Mouse (Mus musculus) kidney, embryonic 16.5 days (tissue): ENCODE data around the gene Tmem33. TPM values are rescaled to one million over a fixed set of nuclear protein-coding genes. Genes with fewer than 3 reads are reported as not detected.
A peak's percentile ranks its signal among the peaks of the same experiment; 100 is the strongest.

Source experiments
- ATAC-seq: fragments of 200-750 bp; cut with Nextera tagmentation; 2 replicates; pipeline ENCODE4 v1.8.0; 2017; ENCODE audit warnings: moderate TSS enrichment; ENCODE audit not compliant: low FRiP score, low TSS enrichment
- H3K27ac ChIP-seq: fragments of 300-500 bp; sonication (generic); 2 replicates; pipeline ENCODE4 v1.5.1; 2014; ENCODE audit warnings: low read length
- H3K27me3 ChIP-seq: fragments of 300-500 bp; sonication (generic); 2 replicates; pipeline ENCODE4 v1.6.1; 2014; ENCODE audit warnings: low read length, control low read depth, mixed read lengths; ENCODE audit not compliant: insufficient read depth
- H3K36me3 ChIP-seq: fragments of 300-500 bp; sonication (generic); 2 replicates; pipeline ENCODE4 v1.6.1; 2014; ENCODE audit warnings: low read length, control low read depth, mixed read lengths; ENCODE audit not compliant: insufficient read depth
- H3K4me1 ChIP-seq: fragments of 300-500 bp; sonication (generic); 2 replicates; pipeline ENCODE4 v1.6.1; 2014; ENCODE audit warnings: low read length, control low read depth, mixed read lengths; ENCODE audit not compliant: insufficient read depth
- H3K4me2 ChIP-seq: fragments of 300-500 bp; sonication (generic); replicated peaks from 2 replicates; pipeline ENCODE4 v1.6.1; 2014; ENCODE audit warnings: low read depth, low read length
- H3K4me3 ChIP-seq: fragments of 300-500 bp; sonication (generic); 2 replicates; pipeline ENCODE4 v1.5.1; 2014; ENCODE audit warnings: mild to moderate bottlenecking, low read length
- H3K9ac ChIP-seq: fragments of 300-500 bp; sonication (generic); replicated peaks from 2 replicates; pipeline ENCODE4 v1.6.1; 2014; ENCODE audit warnings: low read length
- H3K9me3 ChIP-seq: fragments of 300-500 bp; sonication (generic); 2 replicates; pipeline ENCODE4 v1.6.1; 2016; ENCODE audit warnings: low read length, control low read depth
- WGBS: fragments of 180-500 bp; shearing (Covaris S2); extraction: QIAGEN DNeasy Blood & Tissue Kit; methylation state at CpG from one replicate; pipeline ENCODE4 v1.1.7; 2014; 5-methylcytosine and 5-hydroxymethylcytosine counted together
- polyA plus RNA-seq: library from polyadenylated mRNA; unstranded; fragments of >200 nt; fragmentation: Nextera tagmentation; extraction: Ambion mirVana; gene quantifications from 2 replicates; pipeline ENCODE4 v1.2.1, GENCODE M21; 2015

Tmem33 gene
- polyA plus RNA-seq, 1 experiment from 2014 or later, result 113 TPM

DNA sequence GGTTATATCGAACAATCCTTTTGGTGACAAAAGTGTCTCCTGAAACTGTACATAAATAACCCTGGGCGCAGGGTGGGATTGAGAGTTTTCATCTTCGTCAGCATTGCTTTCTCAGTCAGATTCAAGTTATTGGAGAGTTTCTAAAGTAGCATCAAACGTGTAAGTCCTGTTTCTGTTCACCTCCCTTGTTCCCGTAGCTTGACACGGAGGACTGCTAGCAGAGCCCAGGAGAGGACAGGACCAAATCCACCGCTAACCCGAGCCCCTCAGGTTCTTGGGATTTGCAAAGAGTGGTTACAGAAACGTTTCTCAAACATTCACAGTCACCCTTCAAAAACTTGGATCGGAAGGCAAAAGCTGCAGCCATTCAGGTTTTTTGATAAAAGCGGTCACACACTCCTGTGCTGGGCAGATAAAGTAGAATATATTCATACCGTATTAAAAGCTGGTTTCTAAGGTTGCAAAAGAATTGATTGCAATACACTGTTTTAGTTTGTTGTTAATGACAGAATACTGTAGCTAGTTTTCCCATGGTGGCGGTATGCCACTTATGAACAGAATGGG is 47.4 kb downstream of the Tmem33 start:
- H3K4me3 ChIP-seq, result peak overlapping the region; percentile 99
- peaks cover 11% of the 10 kb centered on the region for H3K4me1 ChIP-seq
- no peaks in the 10 kb centered on the region for H3K36me3 ChIP-seq
- WGBS, result 27% methylated on average over 13 of the region's 13 CpGs
- no peaks in the 10 kb centered on the region for H3K27me3 ChIP-seq
- H3K9me3 ChIP-seq, result no peaks in the 10 kb centered on the region
- peak overlapping the region; percentile 64 for H3K4me2 ChIP-seq
- H3K9ac ChIP-seq, result peak overlapping the region; percentile 96
- ATAC-seq, result no peak
- H3K27ac ChIP-seq, result no peak overlapping the region

DNA sequence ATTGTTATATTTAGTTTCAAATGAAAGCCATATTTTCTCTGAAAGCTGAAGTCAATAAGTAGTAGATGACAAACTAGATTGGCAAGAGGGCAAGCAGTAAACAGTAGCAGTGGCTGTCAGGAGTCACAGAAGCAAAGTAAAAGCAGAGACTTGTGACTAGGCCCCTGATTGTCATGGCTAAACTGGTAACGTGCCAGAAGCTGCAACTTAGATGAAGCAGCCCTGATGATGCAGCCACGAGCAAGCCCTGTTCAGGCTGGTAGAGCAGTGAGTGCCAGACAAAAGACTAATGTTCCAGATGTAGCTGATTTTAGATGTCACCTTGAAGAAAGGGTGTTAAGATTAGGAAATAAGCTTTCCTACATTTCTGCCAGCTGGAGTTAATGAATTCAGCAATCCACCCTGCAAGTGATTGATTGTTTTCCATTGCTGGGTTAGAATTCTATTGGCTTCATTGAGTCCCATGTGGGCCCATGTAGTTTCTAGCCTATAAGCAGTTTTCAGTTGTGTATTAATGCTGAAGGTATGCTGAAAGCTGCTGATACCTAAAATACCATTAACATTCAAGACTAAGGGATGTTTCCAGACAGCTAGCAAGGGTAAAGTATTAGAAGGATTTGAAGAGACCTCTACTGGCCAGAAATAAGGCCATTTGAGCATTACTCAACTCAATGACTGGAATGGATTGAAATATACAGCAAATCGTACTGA is 51.6 kb downstream of the Tmem33 start:
- 82% methylated on average over 3 of the region's 3 CpGs for WGBS
- no peak for ATAC-seq
- H3K36me3 ChIP-seq, result 0 out of 2 replicates have a peak, but pooled peaks cover 2% of the 10 kb centered on the region

DNA sequence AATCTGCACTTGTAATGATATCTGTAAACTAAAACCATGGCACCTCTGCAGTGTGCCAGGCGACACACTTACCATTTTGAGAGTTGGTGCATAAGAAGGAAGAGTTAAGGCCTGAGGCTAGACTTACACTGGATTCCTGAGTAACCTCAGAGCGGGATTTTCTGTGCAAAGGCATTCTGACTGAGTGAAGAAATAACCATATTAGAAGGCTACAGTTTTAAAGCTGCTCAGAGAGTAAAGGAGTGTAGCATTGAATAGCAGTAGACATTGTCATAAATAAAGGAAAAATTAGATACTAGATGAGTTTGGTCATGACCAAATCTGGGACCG is 52.1 kb downstream of the Tmem33 start:
- Histone ChIP-seq H3K4me2 (no peak overlapping the region), H3K9ac (no peak overlapping the region), H3K27me3 (no peaks in the 10 kb centered on the region), H3K4me3 (no peak overlapping the region), H3K36me3 (peaks cover 4% of the 10 kb centered on the region), H3K27ac (no peak overlapping the region), H3K9me3 (no peaks in the 10 kb centered on the region), H3K4me1 (peaks cover 11% of the 10 kb centered on the region)
- 90% methylated on average over 3 of the region's 3 CpGs for WGBS
- ATAC-seq, result no peak

More for the DNA sequence above, 51.6 kb downstream of the Tmem33 start:
- Histone ChIP-seq H3K4me1 (peaks cover 11% of the 10 kb centered on the region), H3K4me3 (no peak overlapping the region), H3K9me3 (no peaks in the 10 kb centered on the region), H3K27me3 (no peaks in the 10 kb centered on the region), H3K4me2 (no peak overlapping the region), H3K9ac (no peak overlapping the region), H3K27ac (no peak overlapping the region)

DNA sequence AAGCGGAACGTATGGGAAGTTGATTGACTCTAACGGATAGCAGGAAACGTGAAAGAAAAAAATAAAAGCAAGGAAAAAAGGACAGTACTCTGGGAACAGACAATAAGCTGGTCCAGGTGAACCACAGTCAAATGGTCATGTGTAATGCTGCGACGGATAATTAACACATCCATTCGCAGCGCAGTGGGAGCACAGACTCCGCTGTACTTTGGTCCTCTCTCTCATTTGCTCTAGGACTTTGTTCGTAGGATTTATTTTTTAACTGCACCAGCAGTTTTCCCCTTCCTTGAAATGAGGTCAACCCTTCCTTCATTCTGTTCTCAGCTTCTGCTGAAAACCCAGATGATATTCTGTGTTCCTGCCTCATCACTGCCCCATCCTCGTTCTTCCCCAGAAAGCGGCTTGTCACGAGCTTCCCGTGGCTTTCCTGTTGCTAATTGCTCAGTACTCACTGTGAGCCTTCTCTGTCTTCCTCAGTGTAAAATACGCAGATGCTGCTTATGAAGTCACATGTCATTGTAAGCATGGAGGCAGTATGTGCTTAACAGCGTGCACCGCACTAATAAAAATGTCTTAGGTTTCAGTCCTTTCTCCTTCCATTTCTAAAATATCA is 61.4 kb downstream of the Tmem33 start:
- no peak overlapping the region for H3K9ac ChIP-seq
- no peak overlapping the region for H3K4me2 ChIP-seq
- WGBS, result 84% methylated on average over 17 of the region's 17 CpGs
- ATAC-seq, result 0 out of 2 replicates have a peak, but pooled peaks have one; percentile 57
- H3K27ac ChIP-seq, result no peak overlapping the region
- H3K27me3 ChIP-seq, result no peaks in the 10 kb centered on the region
- H3K4me3 ChIP-seq, result no peak overlapping the region
- H3K36me3 ChIP-seq, result peaks cover 19% of the 10 kb centered on the region
- H3K9me3 ChIP-seq, result no peaks in the 10 kb centered on the region
- no peaks in the 10 kb centered on the region for H3K4me1 ChIP-seq

DNA sequence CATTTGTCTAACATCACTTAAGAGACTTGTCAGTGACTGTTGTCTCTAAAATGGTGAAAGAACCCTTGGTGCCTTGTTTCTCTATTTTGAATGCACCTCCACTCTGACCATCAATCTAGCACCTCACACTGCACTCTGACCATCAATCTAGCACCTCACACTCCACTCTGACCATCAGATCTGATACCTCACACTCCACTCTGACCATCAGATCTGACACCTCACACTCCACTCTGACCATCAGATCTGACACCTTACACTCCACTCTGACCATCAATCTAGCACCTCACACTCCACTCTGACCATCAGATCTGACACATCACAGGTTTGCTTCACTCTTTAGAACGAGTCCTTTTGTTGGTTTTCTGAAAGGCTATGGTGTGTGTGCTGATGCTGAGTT is 63.7 kb downstream of the Tmem33 start:
- 11% methylated on average over 1 of the region's 1 CpGs for WGBS
- H3K4me1 ChIP-seq, result 0 out of 2 replicates have a peak, but pooled peaks cover 4% of the 10 kb centered on the region
- H3K4me3 ChIP-seq, result no peak overlapping the region
- no peak overlapping the region for H3K27ac ChIP-seq
- no peaks in the 10 kb centered on the region for H3K9me3 ChIP-seq
- H3K4me2 ChIP-seq, result no peak overlapping the region
- peaks cover 2% of the 10 kb centered on the region; the same call in 1 of the 2 replicates for H3K36me3 ChIP-seq
- no peaks in the 10 kb centered on the region for H3K27me3 ChIP-seq
- ATAC-seq, result no peak
- H3K9ac ChIP-seq, result no peak overlapping the region

DNA sequence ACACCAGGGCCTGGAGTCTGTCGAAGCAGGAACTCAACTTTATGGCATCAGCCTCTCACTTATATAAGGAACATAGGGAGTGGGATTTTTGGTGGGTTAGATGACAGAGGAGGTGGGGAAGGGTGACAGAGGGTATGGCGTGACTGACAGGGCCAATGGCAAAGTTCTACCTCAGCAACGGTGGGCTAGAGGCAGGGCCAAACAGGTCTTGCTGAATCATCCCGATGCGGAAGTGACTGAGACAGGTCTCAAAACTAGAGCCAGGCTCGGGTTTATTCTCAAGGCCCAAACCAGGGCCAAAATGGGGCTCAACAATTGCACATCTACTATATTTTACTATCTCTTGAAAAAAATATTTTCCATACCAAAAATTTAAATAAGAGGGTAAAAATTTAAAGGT is 80.4 kb downstream of the Tmem33 start:
- H3K4me3 ChIP-seq, result no peak overlapping the region
- no peak for ATAC-seq
- H3K9me3 ChIP-seq, result no peaks in the 10 kb centered on the region
- peaks cover 31% of the 10 kb centered on the region for H3K36me3 ChIP-seq
- H3K27me3 ChIP-seq, result no peaks in the 10 kb centered on the region
- WGBS, result 86% methylated on average over 6 of the region's 6 CpGs
- H3K4me2 ChIP-seq, result no peak overlapping the region
- no peaks in the 10 kb centered on the region for H3K4me1 ChIP-seq
- H3K27ac ChIP-seq, result no peak overlapping the region
- no peak overlapping the region for H3K9ac ChIP-seq

Other genes starting within 250 kb of the Tmem33 start
- gene Phox2b, start 161.3 kb upstream of the Tmem33 start, polyA plus RNA-seq, result 0.53 and 0.64 TPM in 2 replicates
- 107 TPM in 2 replicates for gene Slc30a9, start 46.4 kb downstream of the Tmem33 start, polyA plus RNA-seq
- gene Bend4, start 167.7 kb downstream of the Tmem33 start, polyA plus RNA-seq, result 6.0 and 7.0 TPM in 2 replicates